Mouse (Mus musculus) stomach, embryonic 16.5 days (tissue): ENCODE measurements at regions not wholly inside any gene's neighbourhood (a gene's known extent, or its start where the extent isn't known, plus 50 kb on each side); places are given as distances from the start of the nearest gene placed in this dataset.

ENCODE experiments used
- ATAC-seq: fragments of 200-750 bp; cut with Nextera tagmentation; 2 replicates; pipeline ENCODE4 v1.8.0; 2017; ENCODE audit warnings: moderate number of reproducible peaks, moderate TSS enrichment; ENCODE audit not compliant: insufficient read depth, low FRiP score
- H3K27ac ChIP-seq: fragments of 300-500 bp; sonication (generic); 2 replicates; pipeline ENCODE4 v1.5.1; 2014; ENCODE audit warnings: low read length
- H3K27me3 ChIP-seq: fragments of 300-500 bp; sonication (generic); 2 replicates; pipeline ENCODE4 v1.6.1; 2014; ENCODE audit warnings: low read length, control low read depth, mixed read lengths; ENCODE audit not compliant: control insufficient read depth, insufficient read depth
- H3K36me3 ChIP-seq: fragments of 300-500 bp; sonication (generic); 2 replicates; pipeline ENCODE4 v1.6.1; 2014; ENCODE audit warnings: low read length; ENCODE audit not compliant: control insufficient read depth, insufficient read depth
- H3K4me1 ChIP-seq: fragments of 300-500 bp; sonication (generic); 2 replicates; pipeline ENCODE4 v1.6.1; 2014; ENCODE audit warnings: low read length, control low read depth, mixed read lengths; ENCODE audit not compliant: control insufficient read depth, insufficient read depth
- H3K4me2 ChIP-seq: fragments of 300-500 bp; sonication (generic); 2 replicates; pipeline ENCODE4 v1.6.1; 2014; ENCODE audit warnings: low read depth, low read length, mixed read lengths
- H3K4me3 ChIP-seq: fragments of 300-500 bp; sonication (generic); replicated peaks from 2 replicates; pipeline ENCODE4 v1.5.1; 2014; ENCODE audit warnings: mild to moderate bottlenecking, low read length
- H3K9ac ChIP-seq: fragments of 300-500 bp; sonication (generic); 2 replicates; pipeline ENCODE4 v1.6.1; 2014; ENCODE audit warnings: low read length
- H3K9me3 ChIP-seq: fragments of 300-500 bp; sonication (generic); replicated peaks from 2 replicates; pipeline ENCODE4 v1.6.1; 2016; ENCODE audit warnings: low read length, control low read depth; ENCODE audit not compliant: control insufficient read depth
- WGBS: fragments of 180-500 bp; shearing (Covaris S2); extraction: QIAGEN DNeasy Blood & Tissue Kit; methylation state at CpG from one replicate; pipeline ENCODE4 v1.1.7; 2014; 5-methylcytosine and 5-hydroxymethylcytosine counted together

DNA sequence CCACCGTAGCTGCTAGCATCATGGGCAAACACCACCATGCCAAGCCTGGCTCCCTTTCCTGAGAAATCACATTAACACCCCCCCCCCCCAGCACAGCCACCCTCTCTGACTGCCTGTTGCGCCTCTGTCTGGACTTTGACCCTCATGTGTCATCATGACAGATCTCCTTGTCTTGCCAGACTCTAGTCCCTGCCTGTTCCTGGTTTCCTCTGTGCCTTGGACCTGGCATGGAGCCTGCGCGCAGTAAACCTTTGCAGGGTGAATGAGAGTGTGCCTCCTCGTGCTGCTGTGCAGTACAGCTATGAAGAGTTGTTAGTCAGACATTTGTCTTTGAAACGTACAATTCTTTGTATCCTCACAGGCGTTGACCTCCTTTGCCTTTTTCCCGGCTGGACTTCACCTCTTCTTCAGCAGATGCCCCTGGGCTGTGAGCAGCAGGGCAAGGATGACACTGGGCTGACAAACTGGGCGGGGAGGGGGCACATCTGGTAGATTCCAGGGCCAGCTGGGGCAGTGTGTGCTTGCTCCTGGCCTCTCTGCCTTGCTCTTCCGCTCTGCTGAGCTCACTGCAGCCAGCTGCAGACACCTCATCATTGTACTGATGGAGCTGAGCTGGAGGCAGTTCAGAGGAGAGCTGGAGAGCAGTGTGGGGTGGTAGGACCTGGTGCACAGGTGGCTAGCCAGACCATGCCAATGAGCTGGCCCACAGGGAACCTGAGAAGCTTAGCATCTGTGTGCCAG lies 134.2 kb upstream of the Pja1 start:
- Histone ChIP-seq H3K4me2 (no peak overlapping the region), H3K9ac (no peak overlapping the region), H3K9me3 (no peaks in the 10 kb centered on the region), H3K27ac (peak overlapping the region; percentile 55; the same call in 1 of the 2 replicates), H3K4me3 (no peak overlapping the region), H3K27me3 (peaks cover 29% of the 10 kb centered on the region; the same call in 1 of the 2 replicates), H3K4me1 (no peaks in the 10 kb centered on the region), H3K36me3 (no peaks in the 10 kb centered on the region)
- WGBS = 38% methylated on average over 10 of the region's 10 CpGs
- peak; percentile 53 for ATAC-seq

DNA sequence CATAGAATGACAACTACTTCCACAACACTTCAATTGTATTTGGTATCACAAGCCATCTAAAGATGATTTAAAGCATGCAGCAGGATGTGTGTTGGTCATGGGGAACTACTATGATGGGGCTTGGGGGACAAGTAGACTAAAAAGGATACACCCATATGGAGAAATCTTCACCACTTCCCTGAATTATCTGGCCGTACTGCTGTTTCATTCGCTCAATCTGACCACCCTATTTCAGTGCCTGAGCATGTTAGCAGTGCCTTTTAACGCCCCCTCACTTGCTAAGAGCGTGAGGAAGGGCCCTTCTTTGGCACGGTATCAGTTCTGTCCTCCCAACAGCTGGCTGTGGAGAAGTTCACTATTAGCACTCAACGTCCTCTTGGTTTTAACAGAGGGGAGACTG lies 132.6 kb upstream of the Pja1 start:
- Histone ChIP-seq H3K9me3 (no peaks in the 10 kb centered on the region), H3K36me3 (no peaks in the 10 kb centered on the region), H3K4me1 (no peaks in the 10 kb centered on the region), H3K9ac (no peak overlapping the region), H3K27me3 (peaks cover 23% of the 10 kb centered on the region; the same call in 1 of the 2 replicates), H3K4me2 (no peak overlapping the region), H3K27ac (no peak overlapping the region; the same call in 1 of the 2 replicates), H3K4me3 (no peak overlapping the region)
- 65% methylated on average over 6 of the region's 6 CpGs for WGBS
- ATAC-seq = no peak

DNA sequence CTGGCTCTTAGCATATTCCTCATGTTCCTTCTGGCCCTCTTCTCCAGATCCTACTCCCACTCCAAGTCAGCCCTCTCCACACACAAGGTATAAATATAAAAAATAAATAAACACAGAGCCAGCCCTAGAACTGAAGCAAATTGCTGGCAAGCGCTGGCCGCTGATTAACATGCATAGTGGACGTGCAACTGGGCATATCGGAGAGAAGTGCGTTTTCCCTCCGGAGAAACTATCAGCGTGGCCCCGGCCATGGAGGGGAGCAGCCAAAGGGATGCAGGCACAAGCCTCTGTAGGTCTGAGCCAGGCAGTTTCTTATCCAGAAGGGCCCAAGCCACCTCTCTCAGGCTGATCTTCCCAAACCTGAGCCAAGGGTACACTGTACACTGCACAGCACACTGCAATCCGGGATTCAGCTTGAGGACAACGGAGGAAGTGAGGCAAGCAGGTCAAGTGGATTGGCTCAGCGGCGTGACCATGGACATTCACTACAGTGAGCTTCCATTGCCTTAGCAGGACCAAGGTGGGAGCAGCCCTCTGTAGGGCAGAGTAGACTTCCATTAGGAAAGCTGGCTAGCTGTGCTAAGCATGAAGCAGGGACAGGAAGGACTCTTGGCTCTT lies 131.3 kb upstream of the Pja1 start:
- Histone ChIP-seq H3K36me3 (no peaks in the 10 kb centered on the region), H3K4me2 (no peak overlapping the region), H3K27me3 (peaks cover 19% of the 10 kb centered on the region; the same call in 1 of the 2 replicates), H3K27ac (no peak overlapping the region), H3K4me3 (no peak overlapping the region), H3K9ac (no peak overlapping the region), H3K9me3 (no peaks in the 10 kb centered on the region), H3K4me1 (no peaks in the 10 kb centered on the region)
- WGBS = 88% methylated on average over 12 of the region's 12 CpGs
- ATAC-seq = no peak

DNA sequence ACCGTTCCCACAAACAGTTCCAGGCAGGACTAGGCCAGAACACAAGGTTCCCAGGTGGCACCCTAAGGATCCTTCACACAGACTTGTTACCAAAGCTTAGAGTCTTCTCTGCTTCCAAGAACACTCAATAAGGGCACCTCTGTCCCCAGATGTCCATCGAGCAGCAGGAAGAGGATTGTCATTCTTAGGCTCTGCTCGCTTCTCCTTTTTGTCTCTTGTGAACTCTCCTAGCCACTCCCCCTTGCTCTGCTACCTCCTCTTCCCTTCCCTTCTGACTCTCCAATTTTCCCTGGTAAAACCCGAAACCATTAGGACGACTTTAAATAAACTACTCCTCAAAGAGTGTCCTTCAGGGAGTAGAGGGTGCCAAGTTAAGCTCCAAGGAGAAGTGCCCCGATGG lies 124.4 kb upstream of the Pja1 start:
- Histone ChIP-seq H3K9me3 (no peaks in the 10 kb centered on the region), H3K27ac (no peak overlapping the region), H3K4me1 (no peaks in the 10 kb centered on the region), H3K9ac (no peak overlapping the region), H3K4me2 (no peak overlapping the region), H3K36me3 (no peaks in the 10 kb centered on the region), H3K4me3 (no peak overlapping the region), H3K27me3 (peaks cover 10% of the 10 kb centered on the region)
- no peak for ATAC-seq
- WGBS = 75% methylated on average over 6 of the region's 6 CpGs

DNA sequence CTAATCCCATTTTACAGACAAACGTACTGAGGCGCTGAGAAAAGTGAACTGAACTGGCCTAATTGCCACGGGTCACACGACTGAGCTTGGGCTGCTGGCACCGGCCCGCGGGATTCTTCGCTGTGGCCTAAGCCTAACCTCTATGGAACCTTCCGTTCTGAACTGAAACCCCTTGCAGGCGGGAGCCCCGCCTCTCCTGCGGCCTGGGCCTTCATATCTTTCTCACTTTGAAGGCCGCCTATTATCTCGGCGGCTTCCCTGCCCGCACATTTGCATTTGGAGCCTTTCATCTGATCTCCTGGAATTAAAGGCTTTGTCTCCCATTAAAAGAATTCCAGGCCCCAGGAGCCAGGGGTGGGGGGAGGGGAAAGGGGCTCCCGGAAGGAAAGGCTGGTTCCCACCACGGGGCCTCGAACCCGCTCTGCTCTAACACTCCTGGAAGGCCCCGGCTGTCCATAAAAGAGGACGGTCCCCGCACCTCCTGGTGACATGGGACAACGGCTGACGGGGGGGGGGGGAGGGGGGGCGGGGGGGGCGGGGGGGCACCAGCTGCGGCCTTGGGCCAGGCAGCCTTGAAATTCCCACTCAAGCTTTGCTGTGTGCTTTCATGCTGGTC lies 122.9 kb upstream of the Pja1 start:
- no peak overlapping the region for H3K4me3 ChIP-seq
- no peak for ATAC-seq
- H3K4me1 ChIP-seq = no peaks in the 10 kb centered on the region
- no peaks in the 10 kb centered on the region for H3K36me3 ChIP-seq
- H3K4me2 ChIP-seq = no peak overlapping the region
- 27% methylated on average over 21 of the region's 28 CpGs for WGBS
- H3K27ac ChIP-seq = no peak overlapping the region
- H3K9me3 ChIP-seq = no peaks in the 10 kb centered on the region
- peaks cover 10% of the 10 kb centered on the region for H3K27me3 ChIP-seq
- no peak overlapping the region for H3K9ac ChIP-seq

DNA sequence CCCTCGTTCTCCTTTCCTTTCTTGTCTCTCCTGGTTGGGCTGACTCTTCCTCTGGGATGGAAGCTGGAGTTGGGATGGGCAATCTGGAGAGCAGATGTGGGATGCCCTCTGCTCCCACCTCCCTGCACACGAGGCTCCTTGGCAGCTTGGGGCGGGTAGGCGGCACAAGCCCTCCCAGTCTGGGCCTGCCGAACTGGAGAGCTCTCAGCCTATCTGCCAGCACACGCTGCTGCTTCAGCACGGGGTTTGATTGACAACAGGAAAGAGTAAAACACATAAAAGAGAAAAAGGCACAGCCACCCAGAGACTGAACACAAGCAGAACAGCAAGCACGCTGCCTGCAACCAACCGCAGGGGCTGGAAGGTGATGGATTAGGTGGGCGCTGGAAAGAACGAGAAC lies 121.9 kb upstream of the Pja1 start:
- no peak overlapping the region for H3K4me3 ChIP-seq
- no peaks in the 10 kb centered on the region for H3K36me3 ChIP-seq
- WGBS = 58% methylated on average over 11 of the region's 11 CpGs
- ATAC-seq = no peak
- no peaks in the 10 kb centered on the region for H3K4me1 ChIP-seq
- no peak overlapping the region for H3K4me2 ChIP-seq
- peaks cover 7% of the 10 kb centered on the region for H3K27me3 ChIP-seq
- no peaks in the 10 kb centered on the region for H3K9me3 ChIP-seq
- no peak overlapping the region for H3K9ac ChIP-seq
- no peak overlapping the region for H3K27ac ChIP-seq

DNA sequence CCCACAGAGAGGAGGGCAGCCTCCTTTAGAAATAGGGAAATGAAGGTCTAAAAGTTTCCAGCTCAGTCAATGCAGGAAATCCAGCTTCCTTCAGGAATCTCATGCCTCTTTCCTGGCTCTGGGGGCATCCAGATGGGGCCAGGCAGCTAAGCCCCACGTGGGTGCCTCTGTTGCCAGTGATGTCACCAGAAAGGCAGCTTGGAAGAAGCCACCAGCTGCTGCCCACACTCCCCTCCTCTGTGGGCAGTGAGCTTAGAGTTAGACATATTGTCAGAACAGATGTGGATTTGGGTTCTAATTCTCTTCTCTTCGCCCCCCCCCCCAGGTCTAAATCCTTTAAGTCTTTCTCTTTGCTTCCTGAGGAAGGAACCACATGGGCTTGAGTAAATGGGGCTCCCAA lies 116.2 kb upstream of the Pja1 start:
- ATAC-seq = no peak
- WGBS = 15% methylated on average over 1 of the region's 2 CpGs
- Histone ChIP-seq H3K4me1 (no peaks in the 10 kb centered on the region), H3K27ac (no peak overlapping the region), H3K4me2 (no peak overlapping the region), H3K9ac (no peak overlapping the region), H3K4me3 (no peak overlapping the region), H3K9me3 (no peaks in the 10 kb centered on the region), H3K27me3 (peaks cover 4% of the 10 kb centered on the region), H3K36me3 (no peaks in the 10 kb centered on the region)

DNA sequence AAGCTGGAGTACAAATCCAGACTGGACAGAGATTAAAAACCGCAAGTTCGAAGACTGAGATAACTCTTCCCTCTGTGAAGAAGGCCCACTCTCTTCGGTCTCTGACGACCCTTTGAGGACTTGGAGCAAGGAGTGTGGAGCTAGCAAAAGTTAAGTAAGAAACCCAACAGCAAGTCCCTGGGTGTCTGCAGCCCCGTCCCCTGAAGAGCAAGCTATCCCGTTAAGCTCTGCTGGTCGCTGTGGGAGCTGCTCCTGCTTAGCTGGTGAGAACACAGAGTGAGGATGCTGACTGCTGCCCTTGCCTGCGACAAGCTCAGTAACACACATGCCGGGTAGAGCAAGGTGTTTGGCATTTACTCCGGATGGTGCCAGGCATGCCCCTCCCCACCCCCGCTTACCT lies 115.2 kb upstream of the Pja1 start:
- Histone ChIP-seq H3K36me3 (no peaks in the 10 kb centered on the region), H3K27ac (no peak overlapping the region), H3K27me3 (peaks cover 5% of the 10 kb centered on the region), H3K4me3 (no peak overlapping the region), H3K4me1 (no peaks in the 10 kb centered on the region), H3K9me3 (no peaks in the 10 kb centered on the region), H3K4me2 (no peak overlapping the region), H3K9ac (no peak overlapping the region)
- no peak for ATAC-seq
- 70% methylated on average over 11 of the region's 11 CpGs for WGBS

DNA sequence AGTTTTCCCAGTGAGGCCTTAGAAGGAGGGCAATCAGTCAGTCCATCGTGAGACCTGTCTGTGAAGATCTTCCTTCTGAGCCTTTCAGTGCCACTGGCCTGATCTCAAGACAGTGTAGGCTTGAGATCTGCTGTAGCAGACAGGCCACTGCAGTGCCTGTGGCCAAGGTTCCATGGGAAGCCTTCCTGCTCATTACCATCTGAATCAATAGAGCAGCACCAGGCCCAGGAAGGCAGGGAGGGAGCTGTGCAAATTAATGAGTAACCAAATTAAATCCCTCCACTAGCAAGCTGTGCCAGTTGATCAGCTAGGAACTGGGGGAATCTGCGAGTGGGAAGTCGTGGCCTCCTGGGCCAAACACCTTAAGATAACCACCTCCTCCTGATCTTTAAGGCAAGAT lies 114.6 kb upstream of the Pja1 start:
- Histone ChIP-seq H3K36me3 (no peaks in the 10 kb centered on the region), H3K27ac (peak overlapping the region; percentile 46; the same call in 1 of the 2 replicates), H3K4me2 (no peak overlapping the region), H3K27me3 (peaks cover 6% of the 10 kb centered on the region; the same call in 1 of the 2 replicates), H3K4me1 (no peaks in the 10 kb centered on the region), H3K4me3 (no peak overlapping the region), H3K9ac (no peak overlapping the region), H3K9me3 (no peaks in the 10 kb centered on the region)
- WGBS = 45% methylated on average over 3 of the region's 3 CpGs
- 0 out of 2 replicates have a peak, but pooled peaks have one; percentile 29 for ATAC-seq
